Mouse (Mus musculus) natural killer cell, adult 2 months (primary cell): Measurements from ENCODE around the gene Trak1.
"Not testable (repeated sequence)": the region's sequence is repeated elsewhere in the genome, so short reads cannot be mapped to it uniquely, and the experiment has no call there.

Experiments used
- DNase-seq, 2 experiments: peaks; one replicate each; pipeline ENCODE4 v3.0.0; 2022; ENCODE audit warnings: low spot score in 2 of 2

Trak1 gene

GRCm38 (mm10) chr9:121426902-121427301 is 129.6 kb downstream of the Trak1 start:
- DNase-seq, result no peak

- DNase-seq, result no peak
Measured at GRCm38 (mm10) chr9:121429592-121429991, 132.3 kb downstream of the Trak1 start.

- no peak for DNase-seq
Measured at GRCm38 (mm10) chr9:121430379-121430778, 133.1 kb downstream of the Trak1 start.

GRCm38 (mm10) chr9:121433745-121434528 is 136.6 kb downstream of the Trak1 start:
- DNase-seq, result no peak

GRCm38 (mm10) chr9:121435332-121435956 is 138.1 kb downstream of the Trak1 start:
- DNase-seq, result no peak

GRCm38 (mm10) chr9:121436501-121436900 is 139.2 kb downstream of the Trak1 start:
- DNase-seq, result no peak

GRCm38 (mm10) chr9:121442145-121442544 is 144.8 kb downstream of the Trak1 start:
- no peak for DNase-seq

- no peak for DNase-seq
Measured at GRCm38 (mm10) chr9:121443696-121444366, 146.5 kb downstream of the Trak1 start.

GRCm38 (mm10) chr9:121444367-121444707 is 147.0 kb downstream of the Trak1 start:
- DNase-seq, result no peak

- no peak for DNase-seq
Measured at GRCm38 (mm10) chr9:121445364-121445763, 148.1 kb downstream of the Trak1 start.

GRCm38 (mm10) chr9:121446431-121446831 is 149.1 kb downstream of the Trak1 start:
- no peak for DNase-seq

- DNase-seq, result not testable (repeated sequence)
Measured at GRCm38 (mm10) chr9:121452342-121452942, 155.1 kb downstream of the Trak1 start.

- peak in 1 of 2 experiments; percentile 18 for DNase-seq
Measured at GRCm38 (mm10) chr9:121454891-121455290, 157.6 kb downstream of the Trak1 start.

GRCm38 (mm10) chr9:121456739-121457515 is 159.6 kb downstream of the Trak1 start:
- no peak for DNase-seq

- DNase-seq, result peak; percentile 10 to 29
Measured at GRCm38 (mm10) chr9:121458466-121458865, 161.2 kb downstream of the Trak1 start.

GRCm38 (mm10) chr9:121459950-121460349 is 162.6 kb downstream of the Trak1 start:
- no peak for DNase-seq

GRCm38 (mm10) chr9:121460527-121460926 is 163.2 kb downstream of the Trak1 start:
- no peak for DNase-seq

GRCm38 (mm10) chr9:121467460-121467859 is 170.2 kb downstream of the Trak1 start:
- no peak for DNase-seq

- DNase-seq, result no peak
Measured at GRCm38 (mm10) chr9:121469711-121470110, 172.4 kb downstream of the Trak1 start.

- DNase-seq, result no peak
Measured at GRCm38 (mm10) chr9:121474771-121475170, 177.5 kb downstream of the Trak1 start.
